Mouse (Mus musculus) ovary, postnatal 10 days (tissue): ENCODE results near the gene Faf1.

Experiments
- DNase-seq: peaks from one replicate; pipeline ENCODE4 v3.0.0; 2022; ENCODE audit warnings: low spot score

The Faf1 gene

GRCm38 (mm10) chr4:109676218-109677215 lies at the start of gene Faf1:
Gene Faf1, plus strand, starts transcription at chr4:109676588.
- DNase-seq, result peak; percentile 95

GRCm38 (mm10) chr4:109630215-109630614 lies 46.2 kb upstream of the Faf1 start:
- DNase-seq, result no peak

- DNase-seq, result no peak
These were observed 45.4 kb upstream of the Faf1 start for GRCm38 (mm10) chr4:109631029-109631428.

- DNase-seq, result no peak
These were observed 41.4 kb upstream of the Faf1 start for GRCm38 (mm10) chr4:109634971-109635370.

GRCm38 (mm10) chr4:109639356-109639755 lies 37.0 kb upstream of the Faf1 start:
- DNase-seq, result no peak

- DNase-seq, result no peak
These were observed 36.2 kb upstream of the Faf1 start for GRCm38 (mm10) chr4:109640141-109640540.

- DNase-seq, result no peak
These were observed 34.9 kb upstream of the Faf1 start for GRCm38 (mm10) chr4:109641451-109641850.

GRCm38 (mm10) chr4:109647281-109647680 lies 29.1 kb upstream of the Faf1 start:
- DNase-seq, result no peak

- no peak for DNase-seq
These were observed 27.1 kb upstream of the Faf1 start for GRCm38 (mm10) chr4:109649331-109649730.

- DNase-seq, result no peak
These were observed 23.1 kb upstream of the Faf1 start for GRCm38 (mm10) chr4:109653251-109653650.

- no peak for DNase-seq
These were observed 21.7 kb upstream of the Faf1 start for GRCm38 (mm10) chr4:109654701-109655100.

- DNase-seq, result no peak
These were observed 20.6 kb upstream of the Faf1 start for GRCm38 (mm10) chr4:109655738-109656137.

- DNase-seq, result no peak
These were observed 20.1 kb upstream of the Faf1 start for GRCm38 (mm10) chr4:109656301-109656700.

GRCm38 (mm10) chr4:109657021-109657850 lies 19.2 kb upstream of the Faf1 start:
- DNase-seq, result peak; percentile 27

GRCm38 (mm10) chr4:109657851-109658500 lies 18.4 kb upstream of the Faf1 start:
- DNase-seq, result no peak

- no peak for DNase-seq
These were observed 17.6 kb upstream of the Faf1 start for GRCm38 (mm10) chr4:109658826-109659225.

- DNase-seq, result no peak
These were observed 16.8 kb upstream of the Faf1 start for GRCm38 (mm10) chr4:109659571-109659970.

- DNase-seq, result no peak
These were observed 15.8 kb upstream of the Faf1 start for GRCm38 (mm10) chr4:109660568-109660967.

GRCm38 (mm10) chr4:109661183-109661582 lies 15.2 kb upstream of the Faf1 start:
- DNase-seq, result no peak

- no peak for DNase-seq
These were observed 14.1 kb upstream of the Faf1 start for GRCm38 (mm10) chr4:109662271-109662670.

- no peak for DNase-seq
These were observed 12.3 kb upstream of the Faf1 start for GRCm38 (mm10) chr4:109664091-109664490.
